Mouse (Mus musculus) liver, embryonic 14 days (tissue): ENCODE results near the gene Sult4a1. TPM values are rescaled to one million over a fixed set of nuclear protein-coding genes. Genes with fewer than 3 reads are reported as not detected.

Experiments used
- polyA plus RNA-seq: library from polyadenylated mRNA; depleted of rRNA; stranded (reverse); fragments of >200 nt; gene quantifications from 2 replicates; pipeline ENCODE4 v1.2.3, GENCODE M21; 2012; rRNA removed

Sult4a1 gene
- 0.06 and 0.07 TPM in 2 replicates for polyA plus RNA-seq

DNA sequence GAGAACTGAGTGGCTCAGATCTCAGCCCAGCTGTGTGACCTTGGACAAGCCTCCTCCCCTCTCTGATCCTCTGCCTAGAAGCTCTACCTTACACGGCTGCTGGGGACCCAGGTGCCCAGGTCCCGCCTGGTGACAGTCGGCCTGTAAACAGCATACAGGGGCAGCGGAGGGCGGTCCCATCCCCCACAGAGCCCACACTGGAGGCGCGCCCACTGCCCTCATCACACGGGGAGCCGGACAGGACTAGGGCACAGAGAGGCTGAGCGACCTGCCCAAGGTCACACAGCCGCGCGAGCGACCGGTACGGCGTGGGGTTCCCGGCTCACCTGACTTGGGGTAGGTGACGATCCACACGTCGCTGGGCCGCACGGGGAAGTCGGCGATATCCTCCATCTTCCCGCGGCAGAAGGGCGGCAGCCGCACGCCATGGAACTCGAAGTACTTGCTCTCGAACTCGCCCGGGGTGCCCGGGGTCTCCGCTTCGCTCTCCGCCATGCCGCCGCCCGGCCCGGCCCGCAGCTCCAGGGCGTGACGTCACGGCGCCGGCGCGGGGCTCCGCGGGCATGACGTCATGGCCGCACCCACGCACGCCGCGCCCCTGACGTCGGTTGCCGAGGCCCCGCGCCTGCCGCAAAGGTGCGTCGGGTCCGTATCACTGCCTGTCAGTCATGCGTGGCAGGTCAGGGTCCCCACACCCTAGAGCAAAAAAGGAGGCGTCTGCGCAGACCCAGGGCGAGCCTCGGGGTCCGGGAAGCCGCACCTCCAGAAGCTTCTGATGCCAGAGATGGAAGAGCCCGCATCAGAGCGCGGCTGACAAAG, at the start of gene Sult4a1:
TSS of gene Sult4a1 (minus strand) at position 650 of the 819 bp plus-strand sequence.

DNA sequence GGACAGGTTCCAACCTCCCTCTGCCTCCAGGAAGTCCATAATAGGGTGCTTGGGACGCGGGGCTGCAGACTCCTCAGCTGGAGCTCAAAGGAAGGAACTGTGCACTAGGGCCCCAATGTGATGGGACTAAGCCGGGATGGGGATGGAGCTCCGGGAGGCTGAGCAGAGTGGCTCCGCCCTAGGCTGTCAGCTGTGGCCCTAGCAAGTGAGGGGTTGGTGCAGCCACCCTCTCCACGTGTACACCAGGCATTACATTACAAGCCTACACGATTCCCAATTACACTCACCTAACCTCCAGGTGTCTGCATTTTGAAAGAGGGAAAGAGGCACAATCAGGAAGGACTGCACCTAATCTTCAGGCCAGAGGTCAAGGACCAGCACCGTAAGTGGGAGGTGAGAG, 17.5 kb upstream of the Sult4a1 start, which contains the start of gene Pnpla5:
TSS of gene Pnpla5 (minus strand) at position 101 of the 400 bp plus-strand sequence.

DNA sequence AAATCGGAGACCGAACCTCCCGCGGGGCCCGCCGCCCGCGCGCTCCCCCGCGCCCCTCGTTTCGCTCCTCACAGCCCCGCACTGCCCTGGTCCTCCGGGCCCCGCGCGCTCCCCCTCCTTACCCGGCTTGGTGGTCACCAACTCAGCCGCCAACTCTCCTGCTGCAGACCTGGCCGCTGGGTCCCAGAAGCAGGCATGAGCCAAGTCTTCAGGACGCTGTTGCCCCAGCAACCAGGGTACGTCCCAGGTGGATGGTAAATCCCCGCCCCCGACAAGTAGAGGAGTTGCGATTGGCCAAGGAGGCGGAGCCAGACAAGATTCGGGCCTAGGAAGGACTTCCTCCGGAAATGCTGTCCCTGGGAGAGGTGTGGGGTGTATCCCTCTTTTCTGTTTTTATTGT, 40.4 kb downstream of the Sult4a1 start, which contains the start of gene Efcab6:
TSS of gene Efcab6 (minus strand) at position 240 of the 400 bp plus-strand sequence.

Other genes with a start within 250 kb of the Sult4a1 start
- gene Efcab6, start 40.4 kb downstream of the Sult4a1 start, polyA plus RNA-seq = not detected in 2 replicates
- gene Pnpla5, start 17.4 kb upstream of the Sult4a1 start, polyA plus RNA-seq = 0.02 and 0.03 TPM in 2 replicates
- 3.2 and 4.3 TPM in 2 replicates for gene Pnpla3, start 62.1 kb upstream of the Sult4a1 start, polyA plus RNA-seq
- 10.3 and 14.2 TPM in 2 replicates for gene Samm50, start 86.5 kb upstream of the Sult4a1 start, polyA plus RNA-seq
- 20.0 and 24.9 TPM in 2 replicates for gene Parvb, start 126.3 kb upstream of the Sult4a1 start, polyA plus RNA-seq
- gene Parvg, start 218.3 kb upstream of the Sult4a1 start, polyA plus RNA-seq = 7.5 and 9.8 TPM in 2 replicates